Mouse (Mus musculus): ENCODE results near the gene Lpp. TPM values are rescaled to one million over a fixed set of nuclear protein-coding genes. Genes with fewer than 3 reads are reported as not detected.

Lpp gene
- polyA plus RNA-seq, 1 experiment from 2014 or later: 45.1 TPM

- Histone ChIP-seq H3K9me3 (0 out of 2 replicates have a peak, but pooled peaks cover 4% of the 10 kb centered on the region), H3K4me1 (peaks cover 9% of the 10 kb centered on the region; the same call in 1 of the 2 replicates), H3K36me3 (peaks cover 22% of the 10 kb centered on the region), H3K4me3 (no peak overlapping the region), H3K27ac (no peak overlapping the region), H3K9ac (no peak overlapping the region), H3K4me2 (replicated peaks) (no peak overlapping the region), H3K27me3 (no peaks in the 10 kb centered on the region)
- no peak for ATAC-seq (ENCODE audit: insufficient number of reproducible peaks, insufficient read depth, low FRiP score, low TSS enrichment)
- WGBS: 91% methylated on average over 4 of the region's 4 CpGs
Observed at GRCm38 (mm10) chr16:24402801-24403200, 9.5 kb downstream of the Lpp start.

DNA sequence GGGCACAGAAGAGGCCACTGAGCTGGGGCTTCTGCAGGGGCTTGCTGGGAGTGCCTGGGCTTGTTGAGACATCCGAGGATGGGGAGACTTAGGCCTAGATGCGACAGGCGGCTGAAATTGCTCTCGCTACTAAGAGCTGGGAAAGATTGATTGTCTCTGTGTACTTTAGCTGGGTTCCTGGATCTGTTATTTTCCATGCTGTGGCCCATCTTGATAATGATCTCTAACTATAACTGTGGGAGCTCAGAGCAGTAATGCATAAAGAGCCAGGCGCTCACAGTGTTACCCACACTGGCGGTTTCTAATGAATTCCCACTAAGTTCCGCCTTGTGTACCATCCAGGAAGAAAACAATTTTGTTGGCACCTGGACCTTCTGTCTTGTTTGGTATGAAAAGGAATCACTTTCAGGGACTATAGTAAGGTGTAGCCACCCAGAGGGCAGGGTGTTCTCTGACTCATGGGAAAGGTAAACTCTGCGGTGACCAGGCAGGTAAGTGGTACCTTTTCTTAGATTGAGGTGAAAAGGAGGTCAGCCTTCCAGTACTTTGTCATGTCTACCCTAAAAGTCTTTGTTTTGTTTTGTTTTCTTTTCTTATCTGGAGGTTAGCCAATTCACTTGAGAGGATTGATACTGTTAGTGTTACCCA lies 10.6 kb downstream of the Lpp start:
- peaks cover 1% of the 10 kb centered on the region; the same call in 1 of the 2 replicates for H3K4me1 ChIP-seq
- H3K9me3 ChIP-seq: 0 out of 2 replicates have a peak, but pooled peaks cover 4% of the 10 kb centered on the region
- H3K27me3 ChIP-seq: no peaks in the 10 kb centered on the region
- 92% methylated on average over 8 of the region's 8 CpGs for WGBS
- H3K27ac ChIP-seq: no peak overlapping the region
- H3K4me3 ChIP-seq: no peak overlapping the region
- no peak for ATAC-seq (ENCODE audit: insufficient number of reproducible peaks, insufficient read depth, low FRiP score, low TSS enrichment)
- H3K36me3 ChIP-seq: peaks cover 22% of the 10 kb centered on the region
- no peak overlapping the region for H3K4me2 ChIP-seq (replicated peaks)
- H3K9ac ChIP-seq: no peak overlapping the region

- 85% methylated on average over 2 of the region's 2 CpGs for WGBS
- Histone ChIP-seq H3K27ac (no peak overlapping the region), H3K9ac (no peak overlapping the region), H3K36me3 (peaks cover 22% of the 10 kb centered on the region), H3K4me3 (no peak overlapping the region), H3K4me1 (no peaks in the 10 kb centered on the region; the same call in 1 of the 2 replicates), H3K27me3 (no peaks in the 10 kb centered on the region), H3K9me3 (0 out of 2 replicates have a peak, but pooled peaks cover 4% of the 10 kb centered on the region), H3K4me2 (replicated peaks) (no peak overlapping the region)
- no peak for ATAC-seq (ENCODE audit: insufficient number of reproducible peaks, insufficient read depth, low FRiP score, low TSS enrichment)
Observed at GRCm38 (mm10) chr16:24406521-24406920, 13.2 kb downstream of the Lpp start.

DNA sequence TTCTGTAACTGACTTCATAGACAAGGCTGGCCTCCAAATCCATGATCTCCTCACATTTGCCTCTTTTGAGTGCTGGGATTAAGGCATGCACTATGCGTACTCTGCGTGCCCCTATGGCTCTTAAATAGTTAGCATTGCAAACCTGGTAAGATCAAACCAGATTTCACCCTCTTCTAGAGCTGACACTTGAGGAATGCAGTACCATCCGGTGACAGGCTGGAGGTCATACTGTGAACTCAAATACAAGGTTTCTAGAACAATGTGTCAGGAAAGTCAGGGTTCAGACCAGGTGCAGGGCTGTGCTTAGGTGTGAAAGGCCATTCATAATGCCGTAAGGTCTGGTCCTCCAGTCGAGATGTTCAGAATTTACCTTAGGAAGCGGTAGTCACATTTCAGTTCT lies 18.0 kb downstream of the Lpp start:
- ATAC-seq (ENCODE audit: insufficient number of reproducible peaks, insufficient read depth, low FRiP score, low TSS enrichment): no peak
- Histone ChIP-seq H3K27me3 (0 out of 2 replicates have a peak, but pooled peaks cover 3% of the 10 kb centered on the region), H3K36me3 (peaks cover 19% of the 10 kb centered on the region; the same call in 1 of the 2 replicates), H3K9me3 (0 out of 2 replicates have a peak, but pooled peaks cover 4% of the 10 kb centered on the region), H3K27ac (no peak overlapping the region), H3K4me1 (no peaks in the 10 kb centered on the region), H3K4me3 (no peak overlapping the region), H3K9ac (no peak overlapping the region), H3K4me2 (replicated peaks) (no peak overlapping the region)
- 88% methylated on average over 6 of the region's 6 CpGs for WGBS

- Histone ChIP-seq H3K4me3 (no peak overlapping the region), H3K27ac (no peak overlapping the region), H3K9ac (no peak overlapping the region), H3K4me1 (no peaks in the 10 kb centered on the region), H3K4me2 (replicated peaks) (no peak overlapping the region), H3K9me3 (no peaks in the 10 kb centered on the region), H3K27me3 (0 out of 2 replicates have a peak, but pooled peaks cover 3% of the 10 kb centered on the region), H3K36me3 (peaks cover 11% of the 10 kb centered on the region; the same call in 1 of the 2 replicates)
- 90% methylated on average over 5 of the region's 5 CpGs for WGBS
- ATAC-seq (ENCODE audit: insufficient number of reproducible peaks, insufficient read depth, low FRiP score, low TSS enrichment): no peak
Observed at GRCm38 (mm10) chr16:24412193-24412592, 18.9 kb downstream of the Lpp start.

- Histone ChIP-seq H3K4me1 (peaks cover under 1% of the 10 kb centered on the region; the same call in 1 of the 2 replicates), H3K36me3 (peaks cover 11% of the 10 kb centered on the region; the same call in 1 of the 2 replicates), H3K27ac (no peak overlapping the region), H3K27me3 (0 out of 2 replicates have a peak, but pooled peaks cover 3% of the 10 kb centered on the region), H3K4me3 (no peak overlapping the region), H3K9ac (no peak overlapping the region), H3K4me2 (replicated peaks) (no peak overlapping the region), H3K9me3 (no peaks in the 10 kb centered on the region)
- 91% methylated on average over 4 of the region's 4 CpGs for WGBS
- ATAC-seq (ENCODE audit: insufficient number of reproducible peaks, insufficient read depth, low FRiP score, low TSS enrichment): no peak
Observed at GRCm38 (mm10) chr16:24413059-24413458, 19.8 kb downstream of the Lpp start.

DNA sequence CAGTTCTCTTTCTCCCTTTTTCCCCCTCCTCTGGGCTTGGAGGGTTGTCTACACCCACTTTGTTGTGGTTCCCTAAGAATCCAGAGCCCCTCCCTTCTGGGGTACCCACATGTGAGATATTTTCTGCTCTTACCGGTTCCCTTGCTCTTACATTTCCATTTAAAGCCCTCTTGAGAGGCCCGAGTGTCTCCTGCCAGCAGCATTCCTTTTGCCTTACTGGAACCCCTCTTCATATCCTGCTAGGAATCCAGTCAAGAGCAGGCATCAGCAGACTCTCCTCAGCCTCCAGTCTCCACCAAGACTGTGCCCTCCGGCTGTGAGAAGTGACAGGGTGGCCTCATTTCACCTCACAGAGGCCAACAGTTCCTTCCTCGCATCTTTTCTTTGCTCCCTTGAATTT lies 24.7 kb downstream of the Lpp start:
- no peak overlapping the region for H3K27ac ChIP-seq

GRCm38 (mm10) chr16:24420603-24421120 lies 27.4 kb downstream of the Lpp start:
- Histone ChIP-seq H3K36me3 (peaks cover 2% of the 10 kb centered on the region; the same call in 1 of the 2 replicates), H3K27ac (no peak overlapping the region), H3K27me3 (0 out of 2 replicates have a peak, but pooled peaks cover under 1% of the 10 kb centered on the region), H3K4me2 (replicated peaks) (no peak overlapping the region), H3K9ac (no peak overlapping the region), H3K9me3 (no peaks in the 10 kb centered on the region), H3K4me1 (peaks cover 25% of the 10 kb centered on the region; the same call in 1 of the 2 replicates), H3K4me3 (no peak overlapping the region)
- WGBS: 73% methylated on average over 5 of the region's 5 CpGs
- no peak for ATAC-seq (ENCODE audit: insufficient number of reproducible peaks, insufficient read depth, low FRiP score, low TSS enrichment)

More for the DNA sequence above, 24.7 kb downstream of the Lpp start:
- H3K9ac ChIP-seq: no peak overlapping the region
- no peak for ATAC-seq (ENCODE audit: insufficient number of reproducible peaks, insufficient read depth, low FRiP score, low TSS enrichment)
- 58% methylated on average over 4 of the region's 4 CpGs for WGBS
- peaks cover 7% of the 10 kb centered on the region; the same call in 1 of the 2 replicates for H3K36me3 ChIP-seq
- no peaks in the 10 kb centered on the region for H3K9me3 ChIP-seq
- H3K4me2 ChIP-seq (replicated peaks): no peak overlapping the region
- H3K4me1 ChIP-seq: peaks cover 14% of the 10 kb centered on the region; the same call in 1 of the 2 replicates
- 0 out of 2 replicates have a peak, but pooled peaks cover 3% of the 10 kb centered on the region for H3K27me3 ChIP-seq
- H3K4me3 ChIP-seq: no peak overlapping the region

DNA sequence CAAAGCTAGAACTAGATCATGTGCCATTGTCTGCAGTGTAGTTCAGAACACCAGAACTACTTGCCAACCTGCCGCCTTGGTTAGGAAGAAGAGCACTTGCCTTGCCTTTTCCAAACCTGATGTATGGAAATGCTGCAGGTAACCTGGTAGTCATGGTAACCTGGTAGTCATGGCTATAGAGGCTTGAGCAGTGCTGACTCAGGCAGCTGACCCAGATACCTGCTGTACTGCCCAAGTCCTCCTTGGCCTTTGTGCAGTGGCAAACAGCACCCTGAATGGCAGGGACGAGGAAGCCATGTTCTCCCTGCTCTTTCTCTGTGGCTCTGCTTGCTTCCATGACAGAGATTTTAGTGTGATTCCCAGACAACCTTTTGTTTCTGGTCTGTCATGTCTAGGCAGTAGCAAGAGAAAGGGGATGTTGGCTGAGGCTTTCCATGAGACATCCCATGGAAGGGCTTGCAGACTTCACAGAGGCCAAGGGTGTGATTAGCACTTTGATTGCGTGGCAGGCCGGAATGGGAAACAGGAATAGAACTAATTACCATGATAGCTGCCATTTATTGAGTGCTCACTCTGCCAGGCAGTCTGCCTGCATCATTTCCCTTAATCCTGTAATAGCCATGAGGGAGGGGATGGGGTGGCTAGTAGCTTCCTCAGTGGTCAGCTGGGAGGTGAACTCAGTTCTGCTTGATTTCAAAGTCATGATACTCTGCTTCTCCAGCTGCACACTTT lies 28.5 kb downstream of the Lpp start:
- no peaks in the 10 kb centered on the region for H3K27me3 ChIP-seq
- no peak overlapping the region for H3K9ac ChIP-seq
- H3K4me2 ChIP-seq (replicated peaks): no peak overlapping the region
- H3K36me3 ChIP-seq: no peaks in the 10 kb centered on the region
- no peak overlapping the region for H3K4me3 ChIP-seq
- H3K9me3 ChIP-seq: no peaks in the 10 kb centered on the region
- ATAC-seq (ENCODE audit: insufficient number of reproducible peaks, insufficient read depth, low FRiP score, low TSS enrichment): no peak
- 69% methylated on average over 4 of the region's 4 CpGs for WGBS
- H3K4me1 ChIP-seq: peaks cover 25% of the 10 kb centered on the region; the same call in 1 of the 2 replicates
- no peak overlapping the region for H3K27ac ChIP-seq

GRCm38 (mm10) chr16:24423196-24423595 lies 29.9 kb downstream of the Lpp start:
- H3K4me3 ChIP-seq: no peak overlapping the region
- no peaks in the 10 kb centered on the region for H3K9me3 ChIP-seq
- no peak overlapping the region for H3K4me2 ChIP-seq (replicated peaks)
- H3K9ac ChIP-seq: no peak overlapping the region
- ATAC-seq (ENCODE audit: insufficient number of reproducible peaks, insufficient read depth, low FRiP score, low TSS enrichment): no peak
- no peaks in the 10 kb centered on the region for H3K36me3 ChIP-seq
- H3K27me3 ChIP-seq: no peaks in the 10 kb centered on the region
- H3K4me1 ChIP-seq: peaks cover 31% of the 10 kb centered on the region
- WGBS: 71% methylated on average over 4 of the region's 4 CpGs
- H3K27ac ChIP-seq: no peak overlapping the region

DNA sequence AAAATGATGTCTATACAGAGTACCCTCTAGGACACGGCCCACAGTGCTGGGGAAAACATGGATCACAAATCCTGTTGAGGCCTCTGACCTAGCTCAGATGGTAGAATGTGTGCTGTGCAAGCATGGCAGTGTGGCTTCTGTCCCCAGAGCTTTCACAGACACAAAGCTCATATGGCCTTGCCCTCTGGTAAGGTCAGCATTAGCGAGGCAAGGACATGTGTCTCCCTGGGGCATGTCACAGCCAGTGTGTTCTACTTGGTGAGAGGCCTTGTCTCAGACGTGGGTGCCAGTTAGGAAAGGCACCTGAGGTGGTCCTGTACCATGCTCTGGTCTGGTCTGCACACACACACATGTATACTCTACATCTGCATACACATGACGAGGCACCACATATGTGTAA lies 30.4 kb downstream of the Lpp start:
- Histone ChIP-seq H3K4me3 (no peak overlapping the region), H3K9ac (no peak overlapping the region)

More for the DNA sequence above, 30.4 kb downstream of the Lpp start:
- Histone ChIP-seq H3K27me3 (no peaks in the 10 kb centered on the region), H3K9me3 (no peaks in the 10 kb centered on the region), H3K36me3 (no peaks in the 10 kb centered on the region), H3K4me1 (peaks cover 32% of the 10 kb centered on the region), H3K27ac (no peak overlapping the region), H3K4me2 (replicated peaks) (no peak overlapping the region)
- no peak for ATAC-seq (ENCODE audit: insufficient number of reproducible peaks, insufficient read depth, low FRiP score, low TSS enrichment)
- 53% methylated on average over 4 of the region's 4 CpGs for WGBS
